Mouse (Mus musculus): ENCODE data around the gene Mid1.

GRCm38 (mm10) chrX:169892631-169893030, 207.6 kb downstream of the Mid1 start:
- TF ChIP-seq GATA1 (IDR thresholded peaks at IDR 0.05; ENCODE audit: borderline replicate concordance, low read length) = no peak
- TF ChIP-seq FLI1 (IDR thresholded peaks at IDR 0.05; ENCODE audit: low read length) = no peak
